Mouse (Mus musculus): ENCODE results near the gene Elovl7. TPM values are rescaled to one million over a fixed set of nuclear protein-coding genes. Genes with fewer than 3 reads are reported as not detected.

Gene Elovl7
- polyA plus RNA-seq, 1 experiment, result 2.0 TPM

- TF ChIP-seq FLI1 (IDR thresholded peaks at IDR 0.05; ENCODE audit: low read length), result no peak
- TF ChIP-seq GATA1 (IDR thresholded peaks at IDR 0.05; ENCODE audit: borderline replicate concordance, low read length), result no peak
- peaks cover 34% of the 10 kb centered on the region for H3K36me3 ChIP-seq (replicated peaks; ENCODE audit: low read length)
Observed at GRCm38 (mm10) chr13:108195474-108195873, 18.7 kb upstream of the Elovl7 start.

DNA sequence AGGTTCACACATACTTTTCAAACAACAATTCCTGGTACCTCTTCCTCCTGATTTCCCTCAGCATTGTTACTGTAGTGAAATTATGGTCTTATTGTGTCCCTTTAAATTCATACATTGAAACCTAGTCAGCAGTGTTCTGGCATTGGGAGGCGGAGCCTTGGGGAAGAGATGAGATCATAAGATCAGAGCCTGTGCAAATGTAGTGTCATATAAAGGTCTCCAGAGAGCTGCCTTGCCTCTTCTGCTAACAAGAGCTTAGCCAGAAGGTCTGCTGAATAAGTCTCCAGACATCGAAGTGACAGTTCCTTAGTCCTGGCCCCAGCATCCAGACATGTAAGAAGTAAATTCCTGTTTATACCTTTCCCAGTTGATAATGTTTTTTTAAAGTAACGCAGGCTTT lies 9.3 kb upstream of the Elovl7 start:
- Histone ChIP-seq H3K36me3 (replicated peaks; ENCODE audit: low read length) (peaks cover 9% of the 10 kb centered on the region), H3K4me3 (replicated peaks) (no peak overlapping the region), H3K27me3 (replicated peaks) (no peaks in the 10 kb centered on the region), H3K9me3 (peaks cover 11% of the 10 kb centered on the region; the same call in 1 of the 2 replicates), H3K4me1 (peaks cover 20% of the 10 kb centered on the region)
- no peak for TF ChIP-seq FLI1 (IDR thresholded peaks at IDR 0.05; ENCODE audit: low read length)
- no peak for TF ChIP-seq GATA1 (IDR thresholded peaks at IDR 0.05; ENCODE audit: borderline replicate concordance, low read length)

More at GRCm38 (mm10) chr13:108195474-108195873, 18.7 kb upstream of the Elovl7 start:
- H3K9me3 ChIP-seq, result peaks cover 5% of the 10 kb centered on the region; the same call in 1 of the 2 replicates
- H3K27me3 ChIP-seq (replicated peaks), result no peaks in the 10 kb centered on the region
- peaks cover 51% of the 10 kb centered on the region for H3K4me1 ChIP-seq
- H3K4me3 ChIP-seq (replicated peaks), result no peak overlapping the region

DNA sequence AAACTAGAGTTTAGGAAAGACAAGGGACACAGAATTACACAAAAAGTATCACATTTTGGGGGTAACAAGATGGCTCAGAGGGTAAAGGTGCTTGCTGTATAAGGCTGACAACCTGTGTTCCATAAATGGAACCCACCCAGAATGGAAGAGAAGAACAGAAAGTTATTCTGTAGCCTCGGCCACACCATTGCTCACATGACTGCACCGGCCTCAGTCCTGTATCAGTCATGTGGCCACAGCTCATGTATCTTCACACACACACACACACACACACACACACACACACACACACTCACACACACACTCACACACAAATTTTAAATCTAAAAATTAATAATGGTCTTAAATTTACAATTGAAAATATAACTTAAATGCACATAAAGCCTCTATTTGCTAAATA lies 6.8 kb upstream of the Elovl7 start:
- Histone ChIP-seq H3K27me3 (replicated peaks) (no peaks in the 10 kb centered on the region), H3K4me1 (peaks cover 16% of the 10 kb centered on the region)

DNA sequence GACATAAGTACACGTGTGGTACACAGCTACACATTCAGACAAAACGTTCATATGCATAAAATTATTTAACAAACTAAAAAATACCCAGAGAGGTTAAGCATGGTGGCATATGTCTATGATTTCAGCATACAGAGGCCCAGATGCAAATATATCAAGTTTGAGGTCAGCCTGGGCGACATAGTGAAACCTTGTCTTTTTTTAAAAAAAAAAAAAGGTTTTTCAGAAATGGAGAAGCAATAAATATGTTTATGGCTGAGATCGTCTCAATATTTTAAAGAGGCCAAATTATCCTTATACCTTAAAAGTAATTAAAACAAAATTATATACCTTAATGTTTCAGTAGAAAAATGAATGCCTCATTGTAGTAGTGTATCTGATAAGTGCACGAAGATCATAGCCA lies 6.1 kb upstream of the Elovl7 start:
- H3K4me1 ChIP-seq, result peaks cover 21% of the 10 kb centered on the region
- H3K4me3 ChIP-seq (replicated peaks), result no peak overlapping the region
- H3K27me3 ChIP-seq (replicated peaks), result no peaks in the 10 kb centered on the region
- TF ChIP-seq GATA1 (IDR thresholded peaks at IDR 0.05; ENCODE audit: borderline replicate concordance, low read length) (no peak), FLI1 (IDR thresholded peaks at IDR 0.05; ENCODE audit: low read length) (no peak)
- H3K36me3 ChIP-seq (replicated peaks; ENCODE audit: low read length), result no peaks in the 10 kb centered on the region
- no peaks in the 10 kb centered on the region for H3K9me3 ChIP-seq

More for the DNA sequence above, 6.8 kb upstream of the Elovl7 start:
- Histone ChIP-seq H3K4me3 (replicated peaks) (no peak overlapping the region), H3K9me3 (no peaks in the 10 kb centered on the region), H3K36me3 (replicated peaks; ENCODE audit: low read length) (no peaks in the 10 kb centered on the region)
- TF ChIP-seq FLI1 (IDR thresholded peaks at IDR 0.05; ENCODE audit: low read length), result no peak

GRCm38 (mm10) chr13:108210960-108211359 lies 3.2 kb upstream of the Elovl7 start:
- H3K4me1 ChIP-seq, result peaks cover 38% of the 10 kb centered on the region
- TF ChIP-seq FLI1 (IDR thresholded peaks at IDR 0.05; ENCODE audit: low read length), result no peak
- no peak for TF ChIP-seq GATA1 (IDR thresholded peaks at IDR 0.05; ENCODE audit: borderline replicate concordance, low read length)
- H3K4me3 ChIP-seq (replicated peaks), result no peak overlapping the region
- no peaks in the 10 kb centered on the region for H3K9me3 ChIP-seq
- no peaks in the 10 kb centered on the region for H3K27me3 ChIP-seq (replicated peaks)
- H3K36me3 ChIP-seq (replicated peaks; ENCODE audit: low read length), result no peaks in the 10 kb centered on the region

DNA sequence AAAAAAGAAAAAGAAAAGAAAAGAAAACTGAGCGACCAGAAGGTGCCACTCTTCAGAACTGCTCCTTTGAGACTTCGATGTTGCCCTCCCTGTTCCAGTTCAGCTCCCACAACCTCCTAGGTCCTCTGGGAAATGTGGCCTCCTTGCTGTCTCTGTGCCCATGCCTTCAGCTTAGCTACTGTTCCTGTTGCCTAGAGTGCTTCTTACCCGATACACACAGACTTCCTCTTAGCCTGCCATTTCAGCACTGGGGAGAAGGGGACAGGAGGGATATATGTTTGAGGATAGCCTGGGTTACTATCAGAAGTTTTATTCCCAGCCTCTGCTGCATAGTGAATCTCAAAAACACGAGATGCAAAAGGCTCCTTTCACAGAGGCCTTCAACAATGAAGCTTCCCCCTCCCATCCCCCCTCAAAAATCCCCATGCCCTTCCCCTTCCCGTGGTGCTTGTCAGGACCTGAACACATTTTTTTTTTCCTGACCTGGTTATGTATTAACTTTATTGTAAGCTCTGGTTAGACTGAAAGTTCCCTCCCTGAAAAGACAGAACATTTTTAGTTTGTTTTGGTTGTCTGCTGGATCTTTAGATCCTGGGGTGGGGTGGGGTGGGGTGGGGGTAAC lies 1.7 kb upstream of the Elovl7 start:
- Histone ChIP-seq H3K36me3 (replicated peaks; ENCODE audit: low read length) (peaks cover 2% of the 10 kb centered on the region), H3K9me3 (no peaks in the 10 kb centered on the region), H3K4me3 (replicated peaks) (peak overlapping the region; percentile 64), H3K27me3 (replicated peaks) (no peaks in the 10 kb centered on the region), H3K4me1 (peaks cover 48% of the 10 kb centered on the region)
- TF ChIP-seq FLI1 (IDR thresholded peaks at IDR 0.05; ENCODE audit: low read length), result no peak
- TF ChIP-seq GATA1 (IDR thresholded peaks at IDR 0.05; ENCODE audit: borderline replicate concordance, low read length), result no peak

- H3K4me1 ChIP-seq, result peaks cover 63% of the 10 kb centered on the region
- TF ChIP-seq GATA1 (IDR thresholded peaks at IDR 0.05; ENCODE audit: borderline replicate concordance, low read length) (no peak), FLI1 (IDR thresholded peaks at IDR 0.05; ENCODE audit: low read length) (no peak)
- H3K4me3 ChIP-seq (replicated peaks), result peak overlapping the region; percentile 98
- peaks cover 7% of the 10 kb centered on the region for H3K36me3 ChIP-seq (replicated peaks; ENCODE audit: low read length)
- no peaks in the 10 kb centered on the region for H3K27me3 ChIP-seq (replicated peaks)
- H3K9me3 ChIP-seq, result no peaks in the 10 kb centered on the region
Observed at GRCm38 (mm10) chr13:108214485-108215107, 392 bp downstream of the Elovl7 start.

DNA sequence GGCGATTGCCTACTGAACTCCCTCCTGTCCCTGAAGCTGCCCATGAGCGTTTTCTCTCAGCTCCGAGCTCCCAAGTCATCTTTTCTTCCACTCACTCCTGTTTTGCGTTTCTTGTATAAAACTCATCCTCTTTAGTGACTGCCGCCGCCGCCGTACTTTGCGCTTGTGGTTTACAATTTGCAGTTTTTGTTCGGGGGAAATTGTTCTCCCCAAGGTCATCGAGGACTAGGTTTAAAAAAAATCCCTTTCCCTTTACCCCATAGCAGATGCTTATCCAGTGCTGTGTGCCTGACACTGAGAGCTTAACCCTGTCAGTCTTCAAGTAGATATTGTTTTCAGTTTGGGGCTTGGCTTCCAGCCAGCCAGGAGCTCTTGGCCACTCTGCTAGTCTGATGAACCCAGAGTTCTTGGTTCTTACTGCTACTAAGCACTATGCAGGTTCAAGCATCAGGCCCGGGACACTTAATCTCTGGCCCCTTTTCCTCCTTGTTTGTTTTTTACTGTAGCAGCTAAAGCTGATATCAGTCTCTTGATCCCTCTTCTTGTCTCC lies 1.1 kb downstream of the Elovl7 start:
- H3K4me3 ChIP-seq (replicated peaks), result peak overlapping the region; percentile 98
- TF ChIP-seq FLI1 (IDR thresholded peaks at IDR 0.05; ENCODE audit: low read length) (no peak), GATA1 (IDR thresholded peaks at IDR 0.05; ENCODE audit: borderline replicate concordance, low read length) (no peak)
- H3K36me3 ChIP-seq (replicated peaks; ENCODE audit: low read length), result peaks cover 10% of the 10 kb centered on the region
- peaks cover 70% of the 10 kb centered on the region for H3K4me1 ChIP-seq
- no peaks in the 10 kb centered on the region for H3K27me3 ChIP-seq (replicated peaks)
- H3K9me3 ChIP-seq, result no peaks in the 10 kb centered on the region

- peaks cover 33% of the 10 kb centered on the region for H3K36me3 ChIP-seq (replicated peaks; ENCODE audit: low read length)
- H3K9me3 ChIP-seq, result no peaks in the 10 kb centered on the region
- no peaks in the 10 kb centered on the region for H3K27me3 ChIP-seq (replicated peaks)
- peak overlapping the region; percentile 53 for H3K4me3 ChIP-seq (replicated peaks)
- TF ChIP-seq GATA1 (IDR thresholded peaks at IDR 0.05; ENCODE audit: borderline replicate concordance, low read length), result no peak
- TF ChIP-seq FLI1 (IDR thresholded peaks at IDR 0.05; ENCODE audit: low read length), result no peak
- H3K4me1 ChIP-seq, result peaks cover 87% of the 10 kb centered on the region
Observed at GRCm38 (mm10) chr13:108219773-108220172, 5.6 kb downstream of the Elovl7 start.

DNA sequence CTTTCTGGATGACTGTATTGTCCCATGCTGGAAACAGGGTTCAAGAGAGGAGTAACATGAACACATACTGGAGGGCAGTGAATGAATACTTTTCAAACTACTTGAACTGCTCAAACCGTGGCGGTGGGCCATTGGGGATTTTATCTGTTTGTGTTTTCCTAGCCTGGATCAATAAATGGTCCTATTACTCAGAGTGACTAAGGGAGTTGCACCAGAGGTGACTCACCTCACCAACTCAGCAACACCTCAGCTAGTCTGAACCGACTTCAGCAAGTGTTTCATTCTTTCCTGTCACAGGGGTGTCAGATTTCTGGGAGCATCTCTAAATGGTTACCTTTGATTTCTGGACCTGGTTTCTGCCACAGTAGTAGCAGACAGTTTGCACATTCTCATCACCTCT lies 15.0 kb downstream of the Elovl7 start:
- H3K27me3 ChIP-seq (replicated peaks), result no peaks in the 10 kb centered on the region
- H3K4me3 ChIP-seq (replicated peaks), result no peak overlapping the region

More for the DNA sequence above, 15.0 kb downstream of the Elovl7 start:
- TF ChIP-seq GATA1 (IDR thresholded peaks at IDR 0.05; ENCODE audit: borderline replicate concordance, low read length) (no peak), FLI1 (IDR thresholded peaks at IDR 0.05; ENCODE audit: low read length) (no peak)
- Histone ChIP-seq H3K4me1 (peaks cover 62% of the 10 kb centered on the region), H3K36me3 (replicated peaks; ENCODE audit: low read length) (peaks cover 40% of the 10 kb centered on the region), H3K9me3 (no peaks in the 10 kb centered on the region)

Measured in megakaryocyte, embryonic 14.5 days (primary cell).